Mouse (Mus musculus): ENCODE results near the gene Obsl1. TPM values are rescaled to one million over a fixed set of nuclear protein-coding genes. Genes with fewer than 3 reads are reported as not detected.

The Obsl1 gene
- total and polyA plus RNA-seq, 2 experiments, result 0.65 to 1.3 TPM

DNA sequence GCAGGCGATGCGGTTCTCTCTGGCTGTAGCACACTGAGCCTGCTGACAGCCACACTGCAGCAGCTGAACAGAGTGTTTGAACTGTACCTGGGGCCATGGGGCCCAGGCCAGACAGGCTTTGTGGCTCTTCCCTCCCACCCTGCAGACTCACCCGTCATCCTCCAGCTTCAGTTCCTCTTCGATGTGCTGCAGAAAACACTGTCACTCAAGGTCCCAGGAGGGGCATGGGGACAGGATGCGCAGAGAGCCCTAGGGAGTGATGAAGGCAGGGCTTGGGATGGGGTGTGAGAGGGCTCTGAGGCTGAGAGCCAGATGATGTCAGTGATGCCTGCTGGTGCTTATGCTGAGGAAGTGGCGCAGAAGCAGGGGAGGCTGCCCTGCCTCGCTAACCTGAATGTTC is 18.4 kb upstream of the Obsl1 start:
- WGBS, result 91% methylated on average over 7 of the region's 7 CpGs
- no peak overlapping the region for H3K4me3 ChIP-seq (ENCODE audit: insufficient read depth, low read depth, low read length)

DNA sequence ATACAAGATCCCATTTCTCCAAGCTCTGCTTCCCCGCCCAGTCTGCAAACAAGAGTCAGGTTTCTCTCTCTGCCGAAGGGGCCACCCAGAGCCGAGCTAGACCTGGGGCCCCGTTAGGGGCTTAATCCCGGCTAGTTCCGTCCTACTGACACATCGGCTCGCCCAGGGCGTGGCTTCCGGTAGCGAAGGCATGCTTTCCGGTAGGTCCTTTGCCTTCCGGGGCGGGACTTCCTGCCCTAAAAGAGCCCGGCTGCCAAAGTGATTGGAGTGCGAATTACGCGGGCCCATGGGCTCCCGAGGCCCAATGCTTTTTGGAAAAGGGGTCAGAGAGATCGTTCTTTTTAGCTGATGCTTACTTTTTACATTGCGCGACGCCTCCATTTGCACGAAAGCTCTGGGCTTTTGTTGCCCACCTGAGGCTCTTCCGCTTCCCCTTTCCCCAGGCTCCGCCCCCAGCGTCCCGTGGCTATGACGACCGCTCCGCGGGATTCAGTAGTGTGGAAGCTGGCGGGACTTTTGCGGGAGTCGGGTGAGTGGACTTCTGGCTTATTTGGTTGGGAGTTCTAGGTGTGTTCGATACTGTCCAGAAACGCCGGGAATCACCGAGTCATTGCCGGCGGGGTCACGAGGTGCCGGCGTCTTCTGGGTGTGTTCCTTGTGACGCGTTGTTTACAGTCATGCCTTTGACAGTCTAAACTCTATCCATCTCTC is 15.2 kb upstream of the Obsl1 start, which contains the start of gene Stk11ip:
Gene Stk11ip (plus strand): TSS at position 209 of the 711 bp plus-strand sequence.
- TF ChIP-seq POLR2A (IDR thresholded peaks at IDR 0.05; ENCODE audit: extremely low read depth, insufficient read depth, low read length), result peak; percentile 44; the same call in 1 of the 2 replicates
- no peak for TF ChIP-seq CTCF (IDR thresholded peaks at IDR 0.05; ENCODE audit: low read depth, low read length)
- Histone ChIP-seq H3K79me2 (ENCODE audit: control insufficient read depth, insufficient read depth, low read length) (no peaks in the 10 kb centered on the region), H3K4me3 (ENCODE audit: insufficient read depth, low read depth, low read length) (peak within 1 kb of the TSS; percentile 90), H3K27me3 (ENCODE audit: control insufficient read depth, insufficient read depth, low read length) (no peaks in the 10 kb centered on the region), H3K36me3 (ENCODE audit: control insufficient read depth, insufficient read depth, low read length) (no peaks in the 10 kb centered on the region), H3K4me1 (ENCODE audit: control insufficient read depth, insufficient read depth, low read length) (peaks cover 2% of the 10 kb centered on the region; the same call in 1 of the 2 replicates), H3K27ac (replicated peaks; ENCODE audit: insufficient read depth, low read depth, low read length) (peak within 1 kb of the TSS; percentile 76), H3K9ac (ENCODE audit: low read depth, low read length) (peak within 1 kb of the TSS; percentile 68)
- peak; percentile 75 for DNase-seq (ENCODE audit: extremely low read depth, low read depth, low spot score)
- WGBS, result under 1% methylated on average over 46 of the region's 46 CpGs

More for the DNA sequence above, 18.4 kb upstream of the Obsl1 start:
- H3K27ac ChIP-seq (replicated peaks; ENCODE audit: insufficient read depth, low read depth, low read length), result no peak overlapping the region
- TF ChIP-seq CTCF (IDR thresholded peaks at IDR 0.05; ENCODE audit: low read depth, low read length) (no peak), POLR2A (IDR thresholded peaks at IDR 0.05; ENCODE audit: extremely low read depth, insufficient read depth, low read length) (no peak)
- DNase-seq (ENCODE audit: extremely low read depth, low read depth, low spot score), result no peak
- no peak overlapping the region for H3K9ac ChIP-seq (ENCODE audit: low read depth, low read length)
- H3K36me3 ChIP-seq (ENCODE audit: control insufficient read depth, insufficient read depth, low read length), result no peaks in the 10 kb centered on the region
- H3K27me3 ChIP-seq (ENCODE audit: control insufficient read depth, insufficient read depth, low read length), result no peaks in the 10 kb centered on the region
- no peaks in the 10 kb centered on the region for H3K79me2 ChIP-seq (ENCODE audit: control insufficient read depth, insufficient read depth, low read length)
- peaks cover 2% of the 10 kb centered on the region; the same call in 1 of the 2 replicates for H3K4me1 ChIP-seq (ENCODE audit: control insufficient read depth, insufficient read depth, low read length)

DNA sequence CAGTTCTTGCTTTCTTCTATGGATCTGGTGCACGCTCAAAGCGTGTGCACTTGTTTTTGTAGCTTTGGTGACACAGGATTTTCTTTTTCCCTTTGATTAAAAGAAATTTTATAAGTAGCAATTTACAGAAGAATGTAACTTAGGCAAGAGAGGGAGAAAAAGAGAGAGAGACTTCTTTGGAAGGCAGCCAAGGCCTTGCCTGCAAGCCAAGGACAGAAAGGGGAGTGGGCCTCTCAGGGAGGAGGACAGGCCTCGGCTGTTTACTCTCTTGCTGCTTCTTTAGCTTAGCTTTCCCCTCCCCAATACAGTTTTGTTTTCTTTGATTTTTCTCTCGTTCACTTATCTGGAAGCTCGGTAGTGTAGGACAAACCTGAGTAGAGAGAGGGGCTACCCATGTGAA is 13.3 kb upstream of the Obsl1 start:
- Histone ChIP-seq H3K9ac (ENCODE audit: low read depth, low read length) (no peak overlapping the region), H3K27ac (replicated peaks; ENCODE audit: insufficient read depth, low read depth, low read length) (no peak overlapping the region), H3K4me3 (ENCODE audit: insufficient read depth, low read depth, low read length) (no peak overlapping the region), H3K4me1 (ENCODE audit: control insufficient read depth, insufficient read depth, low read length) (peaks cover 2% of the 10 kb centered on the region; the same call in 1 of the 2 replicates), H3K79me2 (ENCODE audit: control insufficient read depth, insufficient read depth, low read length) (no peaks in the 10 kb centered on the region), H3K27me3 (ENCODE audit: control insufficient read depth, insufficient read depth, low read length) (no peaks in the 10 kb centered on the region), H3K36me3 (ENCODE audit: control insufficient read depth, insufficient read depth, low read length) (no peaks in the 10 kb centered on the region)
- DNase-seq (ENCODE audit: extremely low read depth, low read depth, low spot score), result no peak
- 78% methylated on average over 5 of the region's 5 CpGs for WGBS
- no peak for TF ChIP-seq CTCF (IDR thresholded peaks at IDR 0.05; ENCODE audit: low read depth, low read length)
- TF ChIP-seq POLR2A (IDR thresholded peaks at IDR 0.05; ENCODE audit: extremely low read depth, insufficient read depth, low read length), result no peak

DNA sequence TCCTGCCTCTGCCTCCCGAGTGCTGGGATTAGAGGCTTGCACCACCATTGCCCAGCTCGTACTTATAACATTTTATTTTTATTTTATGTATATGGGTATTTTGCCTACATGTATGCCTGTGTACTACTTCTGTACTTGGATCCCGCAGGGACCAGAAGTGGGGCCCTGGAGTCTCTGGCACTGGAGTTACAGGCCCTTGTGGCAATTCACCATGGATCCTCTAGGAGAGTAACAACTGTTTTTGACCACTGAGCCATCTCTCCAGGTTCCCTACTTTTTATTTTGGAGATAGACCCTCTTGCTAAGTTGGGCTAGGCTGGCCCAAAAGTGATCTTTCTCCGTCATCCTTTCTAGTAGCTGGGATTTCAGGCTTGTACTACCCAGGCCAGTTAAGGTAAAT is 12.2 kb upstream of the Obsl1 start:
- H3K9ac ChIP-seq (ENCODE audit: low read depth, low read length), result no peak overlapping the region
- 94% methylated on average over 4 of the region's 4 CpGs for WGBS
- DNase-seq (ENCODE audit: extremely low read depth, low read depth, low spot score), result no peak
- no peak overlapping the region for H3K4me3 ChIP-seq (ENCODE audit: insufficient read depth, low read depth, low read length)
- H3K27me3 ChIP-seq (ENCODE audit: control insufficient read depth, insufficient read depth, low read length), result no peaks in the 10 kb centered on the region
- no peak overlapping the region for H3K27ac ChIP-seq (replicated peaks; ENCODE audit: insufficient read depth, low read depth, low read length)
- H3K79me2 ChIP-seq (ENCODE audit: control insufficient read depth, insufficient read depth, low read length), result no peaks in the 10 kb centered on the region
- no peaks in the 10 kb centered on the region for H3K36me3 ChIP-seq (ENCODE audit: control insufficient read depth, insufficient read depth, low read length)
- peaks cover 2% of the 10 kb centered on the region; the same call in 1 of the 2 replicates for H3K4me1 ChIP-seq (ENCODE audit: control insufficient read depth, insufficient read depth, low read length)
- no peak for TF ChIP-seq POLR2A (IDR thresholded peaks at IDR 0.05; ENCODE audit: extremely low read depth, insufficient read depth, low read length)
- no peak for TF ChIP-seq CTCF (IDR thresholded peaks at IDR 0.05; ENCODE audit: low read depth, low read length)

DNA sequence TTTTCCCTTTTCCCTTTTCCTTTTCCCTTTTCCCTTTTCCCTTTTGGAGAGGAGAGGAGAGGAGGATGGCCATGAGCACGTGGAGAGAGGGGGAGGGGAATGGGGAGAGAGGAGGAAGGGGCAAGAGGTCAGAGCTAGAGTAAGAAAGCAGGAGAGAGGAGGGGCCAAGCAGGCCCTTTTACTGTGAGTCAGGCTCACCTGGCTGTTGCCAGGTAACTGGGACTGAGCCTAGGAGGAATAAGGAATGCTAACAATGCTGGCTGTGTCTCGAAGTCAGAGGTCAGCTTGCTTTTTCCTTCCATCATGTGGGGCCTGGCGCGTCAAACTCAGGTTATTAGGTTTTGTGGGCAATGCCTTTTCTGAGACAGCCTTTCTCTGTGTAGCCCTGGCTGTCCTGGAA is 11.7 kb upstream of the Obsl1 start:
- no peaks in the 10 kb centered on the region for H3K36me3 ChIP-seq (ENCODE audit: control insufficient read depth, insufficient read depth, low read length)
- 68% methylated on average over 4 of the region's 4 CpGs for WGBS
- peaks cover 2% of the 10 kb centered on the region; the same call in 1 of the 2 replicates for H3K4me1 ChIP-seq (ENCODE audit: control insufficient read depth, insufficient read depth, low read length)
- TF ChIP-seq CTCF (IDR thresholded peaks at IDR 0.05; ENCODE audit: low read depth, low read length) (no peak), POLR2A (IDR thresholded peaks at IDR 0.05; ENCODE audit: extremely low read depth, insufficient read depth, low read length) (no peak)
- H3K4me3 ChIP-seq (ENCODE audit: insufficient read depth, low read depth, low read length), result no peak overlapping the region
- no peak for DNase-seq (ENCODE audit: extremely low read depth, low read depth, low spot score)
- no peak overlapping the region for H3K9ac ChIP-seq (ENCODE audit: low read depth, low read length)
- H3K27me3 ChIP-seq (ENCODE audit: control insufficient read depth, insufficient read depth, low read length), result no peaks in the 10 kb centered on the region
- H3K79me2 ChIP-seq (ENCODE audit: control insufficient read depth, insufficient read depth, low read length), result no peaks in the 10 kb centered on the region
- H3K27ac ChIP-seq (replicated peaks; ENCODE audit: insufficient read depth, low read depth, low read length), result no peak overlapping the region

All from liver, adult 2 months (tissue).